Mouse (Mus musculus): ENCODE measurements around the gene Adi1. TPM values are rescaled to one million over a fixed set of nuclear protein-coding genes. Genes with fewer than 3 reads are reported as not detected.

The Adi1 gene
- total RNA-seq, 1 experiment from 2014 or later = 7.4 TPM

Other genes with a start within 250 kb of the Adi1 start
- 0.58 and 0.98 TPM in 2 replicates for gene Dcdc2c, start 122.8 kb upstream of the Adi1 start, total RNA-seq (2017)
- gene Allc, start 92.7 kb upstream of the Adi1 start, total RNA-seq (2017) = not detected in 2 replicates
- gene Colec11, start 51.9 kb upstream of the Adi1 start, total RNA-seq (2017) = not detected in 2 replicates
- 1,783 and 2,010 TPM in 2 replicates for gene Rps7, start 39.3 kb upstream of the Adi1 start, total RNA-seq (2017)
- gene Rnaseh1, start 25.6 kb upstream of the Adi1 start, total RNA-seq (2017) = 17.7 and 18.0 TPM in 2 replicates
- 41.9 and 44.4 TPM in 2 replicates for gene Trappc12, start 75.2 kb downstream of the Adi1 start, total RNA-seq (2017)
- gene Eipr1, start 76.6 kb downstream of the Adi1 start, total RNA-seq (2017) = 13.0 and 23.3 TPM in 2 replicates